Mouse (Mus musculus) cerebellum, adult 11 months (tissue): ENCODE data around the gene Gfpt1.
"Not testable (repeated sequence)": the region's sequence is repeated elsewhere in the genome, so short reads cannot be mapped to it uniquely, and the experiment has no call there.

ENCODE experiments used
- DNase-seq: peaks from one replicate; pipeline ENCODE4 v3.0.0; 2022

Gene Gfpt1

DNA sequence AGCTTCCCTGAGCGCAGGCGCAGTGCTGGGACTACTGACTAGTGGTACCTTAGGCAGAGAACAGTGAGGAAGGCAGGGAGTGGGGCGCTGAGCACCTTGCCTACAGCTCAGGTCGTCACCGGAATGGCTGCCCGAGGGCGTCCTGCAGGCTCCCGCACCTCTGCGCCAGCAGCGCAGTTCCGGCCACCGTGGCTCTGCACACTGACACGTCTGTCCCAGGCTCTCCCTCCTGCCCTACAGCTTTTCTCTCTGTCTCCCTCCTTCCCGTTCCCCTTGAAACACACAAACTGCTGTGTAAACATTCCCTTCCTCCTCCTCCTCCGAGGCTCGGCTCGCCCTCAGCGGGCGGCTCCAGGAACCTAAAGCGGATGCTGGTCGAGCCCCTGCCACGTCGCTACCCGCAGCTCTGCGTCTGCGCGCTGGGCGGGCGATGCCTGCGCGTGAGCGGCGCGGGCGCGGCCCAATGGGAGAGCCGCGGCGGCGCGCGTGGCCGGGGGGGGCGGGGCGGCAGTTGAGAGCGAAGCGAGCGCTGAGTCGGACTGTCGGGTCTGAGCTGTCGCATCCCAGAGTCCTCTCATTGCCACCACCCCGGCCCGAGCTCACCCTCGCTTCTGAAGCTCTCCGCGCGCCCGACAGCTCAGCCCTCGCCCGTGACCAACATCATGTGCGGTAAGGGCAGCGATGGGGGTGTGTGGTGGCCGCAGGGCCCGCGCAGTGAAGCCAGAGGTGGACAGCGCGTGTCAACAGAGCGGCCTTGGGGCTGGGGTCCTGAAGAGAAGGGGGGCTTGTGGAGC is at the start of gene Gfpt1:
Gene Gfpt1 (plus strand): TSS at position 510 of the 794 bp plus-strand sequence.
- DNase-seq, result peak; percentile 93

DNA sequence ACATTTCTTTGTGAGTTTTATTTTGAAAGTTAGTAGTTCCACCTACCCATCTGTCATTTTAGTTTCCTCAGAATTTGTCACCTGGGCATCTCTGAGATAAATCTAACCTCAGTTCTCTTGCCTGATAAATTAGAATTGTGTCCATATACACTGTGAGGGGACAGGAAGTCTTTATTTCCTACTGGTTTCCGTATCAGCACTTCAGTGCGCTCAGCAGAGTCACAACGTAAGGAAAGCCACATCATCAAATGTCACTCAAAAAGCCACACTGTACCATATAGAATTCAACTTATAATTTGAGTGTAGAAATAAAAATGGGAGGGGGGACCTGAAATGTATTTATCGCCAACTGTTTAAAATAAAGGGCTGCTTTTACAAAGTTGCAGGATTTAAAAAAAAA is 48.4 kb upstream of the Gfpt1 start:
- no peak for DNase-seq

DNA sequence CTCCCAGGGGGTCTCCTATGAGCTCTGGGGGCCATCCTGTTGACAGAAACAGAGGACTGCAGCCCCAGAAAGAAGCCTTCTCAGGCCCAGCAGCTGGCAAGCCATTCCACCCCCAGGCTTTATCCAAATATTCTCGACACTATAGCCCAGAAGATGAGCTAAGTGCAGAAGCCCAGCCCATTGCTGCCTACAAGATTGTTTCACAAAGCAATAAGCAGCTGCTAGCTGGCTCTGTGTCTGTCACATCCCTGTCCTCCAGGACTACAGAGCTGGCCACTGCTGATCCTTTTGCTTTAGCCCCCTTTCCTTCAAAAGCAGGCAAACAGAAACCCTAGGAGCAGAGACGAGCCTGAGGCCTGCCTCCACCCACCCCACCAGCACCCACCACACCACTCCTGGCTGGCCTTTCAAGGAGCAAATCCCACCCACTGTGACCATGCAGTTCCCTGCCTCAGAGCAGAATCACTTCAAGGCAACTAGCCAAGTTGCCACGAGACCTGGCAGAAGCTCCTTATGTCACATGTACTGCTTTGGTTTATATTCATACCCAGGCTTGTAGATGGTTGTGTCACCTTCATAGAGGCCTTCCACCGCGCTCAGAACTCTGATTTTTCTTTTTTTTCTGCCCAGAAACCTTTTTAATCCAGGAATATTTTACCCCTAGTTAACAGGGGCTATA is 45.9 kb upstream of the Gfpt1 start:
- peak; percentile 43 for DNase-seq

DNA sequence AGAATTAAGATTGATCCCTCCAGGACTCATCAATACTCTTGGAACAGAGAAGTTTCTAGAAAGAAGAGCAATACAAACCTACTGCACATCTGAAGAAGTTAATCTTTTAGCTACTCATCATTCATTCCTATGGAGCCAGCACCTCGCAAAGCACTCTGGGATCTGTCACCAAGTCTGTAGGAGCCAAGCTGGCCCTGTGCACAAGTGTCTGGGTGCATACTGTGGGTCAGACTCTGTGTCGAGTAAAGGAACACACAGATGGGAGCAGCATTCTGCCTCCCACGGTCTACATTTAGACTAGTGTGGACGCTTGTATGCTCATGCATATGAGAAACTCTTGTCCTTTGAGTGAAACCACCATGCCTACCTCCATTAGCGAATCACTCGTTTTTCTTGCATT is 45.3 kb upstream of the Gfpt1 start:
- DNase-seq, result no peak

DNA sequence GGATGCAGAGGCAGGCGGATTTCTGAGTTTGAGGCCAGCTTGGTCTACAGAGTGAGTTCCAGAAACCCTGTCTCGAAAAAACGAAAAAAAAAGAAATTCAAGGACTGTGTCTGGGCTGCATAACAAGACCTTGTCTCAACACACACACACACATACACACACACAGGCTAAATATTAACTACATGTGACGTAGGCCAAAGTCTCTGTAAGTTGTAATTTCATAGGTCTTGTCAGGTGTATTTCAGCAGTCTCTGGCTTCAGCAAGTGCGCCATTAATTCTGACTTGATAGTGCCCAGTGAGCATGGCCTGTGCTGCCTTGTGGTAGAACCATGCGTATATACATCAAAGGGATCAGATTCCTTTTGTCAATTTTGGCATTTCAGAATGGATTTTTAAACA is 40.7 kb upstream of the Gfpt1 start:
- no peak for DNase-seq

DNA sequence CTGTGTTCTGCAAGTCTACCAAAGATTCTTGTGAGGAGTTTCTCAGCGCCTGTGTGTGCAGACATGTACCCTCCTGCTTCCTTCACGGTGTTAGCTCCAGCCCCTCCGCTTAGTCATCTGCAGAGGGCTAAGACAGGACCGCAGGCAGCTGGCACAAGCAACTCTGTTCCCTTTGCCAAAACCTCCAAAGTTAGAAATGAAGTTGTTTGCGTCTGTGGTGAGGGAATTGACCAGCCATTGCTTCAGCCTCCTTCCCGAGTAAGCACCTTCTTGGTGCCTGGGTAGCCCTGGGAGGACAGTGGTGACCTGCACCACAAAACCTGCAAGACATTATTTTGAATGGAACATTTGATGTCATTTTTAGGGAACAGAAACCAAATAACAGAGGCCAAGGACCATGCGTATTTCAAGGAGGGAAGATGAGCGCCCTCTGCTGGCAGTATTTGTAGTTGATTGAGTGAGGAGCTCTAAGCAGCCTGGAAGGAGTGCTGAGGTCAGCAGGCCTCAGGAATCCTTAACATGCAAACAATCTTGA is 40.1 kb upstream of the Gfpt1 start:
- DNase-seq, result peak; percentile 70

DNA sequence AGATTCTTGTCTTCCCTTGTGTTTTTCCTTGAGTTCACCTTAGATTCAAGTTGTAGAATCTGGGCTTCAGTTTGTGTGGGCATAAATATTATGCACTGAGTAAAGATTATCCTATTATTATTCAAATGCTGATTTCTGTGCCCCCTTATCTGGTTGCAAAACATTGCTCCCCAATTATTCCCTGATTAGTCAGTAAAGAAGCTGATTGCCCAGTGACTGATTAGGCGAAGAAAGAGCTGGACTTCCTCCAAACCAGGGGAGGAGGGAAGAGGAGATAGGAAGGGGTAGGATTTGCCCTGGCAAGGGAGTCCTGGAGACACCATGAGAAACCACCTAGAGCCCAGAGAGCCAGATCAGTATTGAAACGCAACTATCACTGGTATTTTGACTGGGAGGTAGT is 38.5 kb upstream of the Gfpt1 start:
- no peak for DNase-seq

DNA sequence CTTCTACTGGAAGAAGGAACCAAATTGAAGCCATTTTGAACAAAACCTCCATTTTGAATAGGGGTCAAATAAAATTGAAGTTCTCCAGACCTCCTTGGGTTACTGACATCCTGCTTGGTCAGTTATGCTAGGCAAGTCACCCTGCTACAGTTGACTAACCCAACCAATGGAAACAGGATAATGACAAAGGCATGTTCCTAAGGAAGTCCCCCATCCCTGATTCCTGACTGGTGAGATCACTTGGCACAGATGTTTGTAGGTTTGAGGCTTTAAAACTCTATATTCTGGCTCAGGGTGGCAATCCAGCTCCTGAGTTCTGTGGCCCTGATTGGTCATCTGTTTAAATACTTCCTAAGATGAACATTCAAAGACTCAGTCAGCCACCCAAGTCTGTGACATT is 37.1 kb upstream of the Gfpt1 start:
- DNase-seq, result no peak

DNA sequence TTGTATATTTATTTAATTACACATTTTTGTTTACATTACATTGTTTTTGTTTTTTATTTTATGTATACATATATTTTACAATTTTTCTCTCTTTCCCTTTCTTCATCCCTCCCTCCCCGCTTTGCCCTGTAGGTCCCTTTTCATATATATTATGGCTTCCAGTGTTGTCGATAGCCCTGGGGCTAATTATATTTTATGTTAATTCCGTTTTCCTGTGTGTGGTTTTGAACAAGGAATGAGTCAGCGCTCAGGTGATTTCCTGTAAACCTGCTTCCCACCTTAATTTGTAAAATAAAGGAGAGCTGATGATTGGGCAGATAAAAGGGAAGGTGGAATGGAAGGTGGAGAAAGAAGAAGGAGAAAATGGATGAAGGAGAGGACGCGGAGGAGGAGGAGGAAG is 33.8 kb upstream of the Gfpt1 start, which contains the start of gene Nfu1:
Gene Nfu1 (plus strand): TSS at position 350 of the 400 bp plus-strand sequence.
- DNase-seq, result no peak

DNA sequence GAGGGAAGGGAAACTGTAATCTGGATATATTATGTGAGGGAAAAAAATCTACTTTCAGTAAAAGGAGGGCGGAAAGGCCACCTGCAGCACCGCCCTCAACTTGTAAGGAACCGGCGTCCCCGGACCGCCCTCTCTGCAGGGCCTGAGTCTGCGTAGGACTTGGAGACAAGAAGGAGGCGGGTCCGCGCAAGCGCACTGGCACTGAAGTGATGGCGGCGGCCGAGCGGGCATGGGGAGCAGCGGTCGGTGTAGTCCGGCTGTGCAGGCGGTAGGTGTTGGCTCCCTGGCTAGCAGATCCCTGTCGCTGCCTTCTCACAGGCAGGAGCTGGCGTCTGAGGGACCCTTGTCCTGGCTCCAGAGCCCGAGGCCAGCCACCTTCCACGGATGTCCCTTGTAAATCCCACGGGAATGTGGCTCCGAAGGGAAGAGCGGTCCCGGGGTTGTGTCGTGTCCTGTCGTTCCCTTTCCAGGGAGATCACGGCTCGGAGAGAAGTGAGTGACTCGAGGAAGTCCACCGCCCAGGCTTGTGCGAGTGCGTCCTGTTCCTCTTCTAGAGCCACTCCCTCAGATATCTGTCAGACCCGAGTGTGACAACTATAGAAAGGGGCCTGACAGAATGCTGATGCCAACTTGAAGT is 32.8 kb upstream of the Gfpt1 start:
- peak; percentile 93 for DNase-seq

DNA sequence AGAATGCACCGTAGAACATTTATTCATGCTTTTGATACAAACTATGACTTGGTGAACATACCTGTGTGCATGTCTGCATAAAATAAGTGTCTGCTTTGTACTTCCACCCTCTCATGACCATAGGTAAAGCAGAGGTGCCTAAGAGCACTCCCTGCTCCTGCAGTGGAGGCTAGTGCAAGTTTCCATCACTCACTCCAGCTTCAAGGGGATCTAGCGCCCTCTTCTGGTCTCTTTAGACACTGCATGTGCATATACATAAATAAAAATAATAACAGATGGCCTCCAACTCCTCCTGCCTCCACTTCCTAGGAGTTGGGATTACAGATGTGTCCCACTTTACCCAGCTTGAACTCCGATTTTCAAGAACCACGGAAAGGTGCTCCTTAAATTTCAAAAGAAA is 25.7 kb upstream of the Gfpt1 start:
- no peak for DNase-seq

DNA sequence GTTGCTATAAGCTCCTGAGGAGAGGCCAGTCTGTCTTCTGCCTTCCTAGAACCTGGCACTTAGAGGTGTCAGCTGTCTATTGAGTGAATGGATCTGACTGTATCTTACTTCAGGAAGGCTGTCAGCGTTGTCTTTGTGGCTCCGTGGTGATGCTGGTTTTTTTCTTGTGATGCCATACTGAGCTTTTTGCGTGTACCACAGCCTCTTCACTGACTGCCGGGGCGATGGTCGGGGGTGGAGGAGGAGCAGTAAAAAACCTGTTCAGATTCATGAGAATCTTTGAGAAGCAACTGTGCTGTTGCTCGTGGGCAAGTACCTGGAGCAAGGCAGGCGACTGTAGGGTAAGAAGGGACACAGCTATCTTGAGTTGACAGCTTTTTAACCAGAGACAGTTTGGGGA is 23.8 kb upstream of the Gfpt1 start:
- no peak for DNase-seq

DNA sequence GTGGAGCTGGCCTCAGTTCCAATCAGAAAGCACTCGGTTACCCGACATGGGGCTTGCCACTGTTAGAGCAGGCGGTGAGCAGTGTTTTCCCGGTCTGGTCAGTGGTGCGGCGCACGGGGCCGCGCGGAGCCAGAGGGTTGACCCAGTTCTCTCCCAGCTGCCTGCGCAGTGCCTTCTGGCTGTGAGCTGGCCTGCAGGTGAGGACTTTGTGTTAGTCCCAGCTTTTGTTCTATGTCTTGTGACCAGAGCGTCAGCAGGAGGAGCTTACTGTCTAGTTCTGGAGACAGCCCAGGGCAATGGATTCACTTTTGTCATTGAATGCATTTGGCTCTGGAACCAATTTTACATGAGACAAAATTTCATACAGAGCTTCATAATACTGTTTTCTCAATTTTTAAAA is 20.9 kb upstream of the Gfpt1 start:
- DNase-seq, result no peak

DNA sequence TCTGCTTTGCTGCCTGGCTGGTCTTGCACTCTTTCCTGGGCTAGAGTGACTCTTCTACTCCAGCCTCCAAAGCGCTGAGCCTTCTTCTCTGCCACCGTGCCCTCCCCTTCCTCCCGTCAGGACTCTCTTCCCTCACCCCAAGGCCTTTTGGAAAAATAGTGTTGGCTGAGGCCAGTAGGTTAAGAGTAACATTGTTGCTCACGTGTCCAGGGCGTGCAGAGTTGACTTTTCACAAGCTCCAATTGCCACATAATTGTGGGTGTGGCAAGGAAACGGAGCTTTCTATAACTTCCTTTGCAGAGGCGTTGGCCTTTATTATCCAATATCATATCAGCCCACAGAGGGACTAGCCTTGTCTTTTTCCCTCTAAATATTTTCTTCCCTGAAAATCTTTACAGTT is 15.7 kb upstream of the Gfpt1 start:
- DNase-seq, result no peak

DNA sequence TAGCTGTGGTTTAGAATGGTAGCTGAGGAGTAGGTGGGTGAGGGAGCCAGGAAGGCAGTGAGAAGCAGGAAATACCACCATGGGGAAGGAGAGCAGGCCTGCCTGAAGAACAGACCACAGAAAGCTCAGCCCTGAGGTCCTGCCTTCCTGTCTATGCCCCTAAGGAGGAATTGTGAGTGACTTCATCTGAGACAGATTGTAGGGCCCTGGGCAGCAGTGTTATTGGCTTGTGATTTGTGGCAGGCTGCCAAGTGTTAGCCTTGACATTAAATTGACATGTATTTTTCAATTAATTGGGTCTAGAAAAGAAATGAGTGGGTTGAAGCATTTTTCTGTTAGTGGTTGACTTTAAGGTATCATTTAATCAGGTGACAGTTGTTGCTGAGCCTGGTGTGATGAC is 13.8 kb upstream of the Gfpt1 start:
- no peak for DNase-seq

DNA sequence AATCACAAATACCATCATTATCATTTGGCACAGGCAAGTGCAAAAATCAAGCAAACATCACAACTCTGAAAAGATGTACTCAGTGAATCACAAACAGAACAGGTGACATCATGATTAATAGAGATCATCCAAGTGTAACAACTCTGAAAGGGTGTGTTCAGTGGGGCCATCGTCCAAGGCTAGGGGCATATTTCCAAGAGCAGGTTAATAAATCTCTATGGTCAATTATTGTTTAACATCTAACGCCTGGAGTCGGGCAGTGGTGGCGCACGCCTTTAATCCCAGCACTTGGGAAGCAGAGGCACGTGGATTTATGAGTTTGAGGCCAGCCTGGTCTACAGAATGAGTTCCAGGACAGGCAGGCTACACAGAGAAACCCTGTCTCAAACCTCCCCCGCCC is 11.3 kb upstream of the Gfpt1 start:
- DNase-seq, result not testable (repeated sequence)

DNA sequence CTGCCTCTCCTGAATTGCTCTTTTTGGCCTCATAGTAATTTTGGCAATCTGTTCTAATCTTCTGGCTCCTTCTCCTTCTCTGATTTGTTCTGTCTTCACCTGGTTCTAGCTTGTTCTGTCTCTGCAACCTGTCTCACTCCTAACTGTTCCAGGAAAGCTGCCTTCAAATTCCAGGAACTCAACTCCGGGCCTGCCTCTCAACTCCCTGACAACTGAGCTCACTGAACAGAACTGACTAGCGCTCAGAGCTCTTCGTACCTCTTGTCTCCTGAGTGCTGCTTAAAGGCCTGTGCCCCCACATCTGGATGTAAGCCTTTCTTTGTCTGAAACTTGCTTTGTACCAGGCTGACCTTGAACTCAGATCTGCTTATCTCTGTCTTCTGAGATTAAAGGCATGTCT is 10.2 kb upstream of the Gfpt1 start:
- no peak for DNase-seq

DNA sequence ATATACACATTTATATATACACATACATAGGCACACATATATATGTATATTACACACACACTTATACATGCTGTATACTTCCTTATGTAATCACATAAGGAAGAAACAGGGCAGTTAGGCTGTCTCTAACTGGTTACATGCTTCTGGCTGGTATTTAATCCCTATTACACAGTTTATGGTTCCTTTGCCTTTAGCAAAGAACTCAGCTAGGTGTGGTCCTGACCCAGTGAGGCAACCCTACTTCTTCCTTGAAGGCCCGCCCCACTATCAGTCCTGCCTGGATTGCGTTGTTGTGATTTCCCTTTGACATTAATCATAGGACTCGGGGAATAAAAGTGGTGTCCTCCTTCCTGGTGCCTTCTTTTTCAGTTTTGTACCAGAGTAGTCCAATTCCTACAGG is 8.3 kb upstream of the Gfpt1 start:
- DNase-seq, result no peak

DNA sequence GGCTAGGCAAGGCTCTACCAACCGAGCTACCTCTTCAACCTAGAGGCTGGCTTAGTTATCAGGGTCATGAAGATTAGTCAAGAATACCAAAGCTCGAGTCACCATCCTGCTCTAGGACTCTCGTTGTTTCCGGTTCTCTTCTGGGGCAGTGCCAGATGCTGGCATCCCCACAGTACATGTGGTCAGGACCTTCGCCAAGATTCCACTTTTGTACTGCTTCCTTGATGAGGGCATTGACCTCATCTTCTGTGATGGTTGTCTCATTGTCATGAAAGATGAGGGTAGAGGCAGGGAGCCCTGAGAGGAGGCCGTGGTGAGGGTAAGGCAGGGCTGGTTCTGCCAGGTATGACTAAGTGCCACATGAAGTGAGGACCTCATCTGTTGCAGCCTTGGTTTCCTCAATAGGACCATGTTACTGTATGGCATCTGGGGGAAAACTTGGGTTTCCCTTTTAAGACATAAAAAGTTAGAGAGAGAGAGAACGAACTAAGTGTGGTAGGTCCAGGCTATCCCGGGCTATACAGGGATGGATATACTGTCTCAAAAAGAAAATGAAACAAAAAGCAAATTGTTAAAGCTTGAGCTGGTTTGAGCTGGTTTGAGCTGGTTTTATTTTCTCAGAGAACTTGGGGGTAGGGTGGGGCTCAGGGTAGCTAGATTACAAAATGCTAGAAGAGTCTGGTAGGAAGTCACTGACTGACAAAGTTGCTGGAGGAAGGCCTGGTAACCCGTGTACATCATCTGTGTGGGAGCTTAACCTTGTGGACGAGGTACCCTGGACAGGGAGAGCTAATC is 4.6 kb upstream of the Gfpt1 start:
- no peak for DNase-seq

DNA sequence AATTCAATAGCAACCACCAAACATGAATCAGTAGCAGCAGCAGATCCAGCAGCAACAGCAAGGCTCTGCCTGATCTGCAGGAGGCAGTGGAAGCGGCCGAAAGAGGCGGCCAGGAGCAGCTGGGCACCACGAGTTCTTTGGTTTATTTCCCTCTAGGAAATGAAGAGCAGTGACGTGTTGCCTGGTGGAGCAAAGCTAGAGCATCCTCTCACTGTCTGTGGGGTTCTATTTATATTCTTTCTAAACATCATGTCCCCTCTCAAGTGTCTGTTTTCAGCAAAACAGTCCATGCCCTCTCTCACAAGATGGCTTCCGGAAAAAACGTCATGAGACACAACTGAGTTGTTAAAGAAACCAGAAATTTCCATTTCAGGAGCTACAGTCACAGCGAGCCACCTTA is 3.5 kb upstream of the Gfpt1 start:
- no peak for DNase-seq

DNA sequence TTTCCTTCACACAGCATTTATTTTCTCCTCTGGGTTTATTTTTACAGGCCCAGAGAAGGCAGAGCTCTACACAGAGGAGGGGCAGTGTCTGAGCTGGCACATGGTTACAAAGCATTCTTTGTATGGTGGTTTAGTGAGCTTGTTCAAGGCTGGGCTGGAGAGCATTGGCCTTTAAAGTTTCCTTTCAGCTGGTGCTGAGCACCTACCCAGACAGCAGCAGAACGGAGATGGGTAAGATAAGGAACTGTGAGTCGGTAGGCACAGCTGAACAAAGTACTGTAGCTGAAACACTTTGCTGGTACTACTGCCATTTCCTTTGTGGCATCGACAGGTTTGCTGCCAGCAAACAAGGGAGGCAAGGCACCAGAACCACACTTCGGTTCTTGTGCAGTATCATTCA is 1.7 kb upstream of the Gfpt1 start:
- DNase-seq, result no peak

DNA sequence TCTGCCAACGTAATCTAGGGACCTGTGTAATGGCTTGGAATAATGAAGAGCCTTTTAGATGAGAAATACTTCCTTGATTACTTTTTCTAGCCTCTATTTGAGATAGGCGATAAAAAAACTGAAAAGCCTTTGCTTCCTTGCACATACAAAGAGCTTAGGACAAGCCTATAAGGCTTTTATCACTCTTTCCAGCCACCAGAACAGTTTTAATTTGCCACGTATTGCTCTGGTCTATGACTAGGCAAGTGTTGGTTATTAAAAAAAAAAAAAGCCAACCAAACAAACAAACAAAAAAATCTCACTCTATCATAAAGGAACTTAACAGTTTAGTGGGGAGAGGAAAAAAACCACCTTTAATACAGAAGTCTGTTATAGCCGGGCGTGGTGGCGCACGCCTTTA is 1.2 kb upstream of the Gfpt1 start:
- no peak for DNase-seq

DNA sequence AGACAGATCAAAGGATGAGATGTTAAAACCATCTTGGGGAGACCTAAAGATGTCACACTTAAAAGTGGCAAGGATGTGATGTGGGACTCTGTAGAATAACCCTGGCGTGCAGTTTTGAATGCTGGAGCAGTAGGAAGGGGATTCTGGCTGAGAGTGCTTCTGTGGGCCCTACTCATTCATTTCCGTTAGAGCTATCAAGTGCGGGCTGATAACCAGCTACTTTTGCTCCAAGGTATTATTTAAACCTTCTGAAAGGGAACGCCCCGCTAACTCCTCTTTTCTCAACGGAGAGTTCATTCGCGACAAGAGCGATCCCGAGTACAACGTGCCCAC is 676 bp upstream of the Gfpt1 start:
- DNase-seq, result no peak
